Mouse (Mus musculus): ENCODE data around the gene Usp3. TPM values are rescaled to one million over a fixed set of nuclear protein-coding genes. Genes with fewer than 3 reads are reported as not detected.

Gene Usp3
- polyA plus RNA-seq, 1 experiment from 2014 or later: 75.5 TPM

- H3K27me3 ChIP-seq (replicated peaks; ENCODE audit: control insufficient read depth, insufficient read depth, low read length): no peaks in the 10 kb centered on the region
- no peak overlapping the region for H3K27ac ChIP-seq (ENCODE audit: low read length)
- H3K36me3 ChIP-seq (ENCODE audit: control insufficient read depth, insufficient read depth, low read length): no peaks in the 10 kb centered on the region
- H3K9ac ChIP-seq (ENCODE audit: low read depth, low read length): no peak overlapping the region
- H3K4me3 ChIP-seq (ENCODE audit: low read length): no peak overlapping the region
- ATAC-seq: no peak
- H3K4me1 ChIP-seq (ENCODE audit: control insufficient read depth, insufficient read depth, low read length): peaks cover 12% of the 10 kb centered on the region
- no peak overlapping the region for H3K4me2 ChIP-seq (ENCODE audit: low read depth, low read length)
- H3K9me3 ChIP-seq (ENCODE audit: control insufficient read depth, low read length): no peaks in the 10 kb centered on the region
These were observed 8.8 kb downstream of the Usp3 start for GRCm38 (mm10) chr9:66584176-66584575.

GRCm38 (mm10) chr9:66583244-66583643, 9.7 kb downstream of the Usp3 start:
- Histone ChIP-seq H3K4me2 (ENCODE audit: low read depth, low read length) (no peak overlapping the region), H3K9me3 (ENCODE audit: control insufficient read depth, low read length) (no peaks in the 10 kb centered on the region), H3K27me3 (replicated peaks; ENCODE audit: control insufficient read depth, insufficient read depth, low read length) (no peaks in the 10 kb centered on the region), H3K27ac (ENCODE audit: low read length) (no peak overlapping the region), H3K4me3 (ENCODE audit: low read length) (no peak overlapping the region), H3K9ac (ENCODE audit: low read depth, low read length) (no peak overlapping the region), H3K36me3 (ENCODE audit: control insufficient read depth, insufficient read depth, low read length) (no peaks in the 10 kb centered on the region), H3K4me1 (ENCODE audit: control insufficient read depth, insufficient read depth, low read length) (peaks cover 10% of the 10 kb centered on the region)
- whole genome bisulfite sequencing: 88% methylated on average over 1 of the region's 1 CpGs
- no peak for ATAC-seq

GRCm38 (mm10) chr9:66581694-66582093, 11.2 kb downstream of the Usp3 start:
- Histone ChIP-seq H3K36me3 (ENCODE audit: control insufficient read depth, insufficient read depth, low read length) (no peaks in the 10 kb centered on the region), H3K4me2 (ENCODE audit: low read depth, low read length) (no peak overlapping the region), H3K9ac (ENCODE audit: low read depth, low read length) (no peak overlapping the region), H3K4me3 (ENCODE audit: low read length) (no peak overlapping the region), H3K27ac (ENCODE audit: low read length) (no peak overlapping the region), H3K27me3 (replicated peaks; ENCODE audit: control insufficient read depth, insufficient read depth, low read length) (no peaks in the 10 kb centered on the region), H3K9me3 (ENCODE audit: control insufficient read depth, low read length) (no peaks in the 10 kb centered on the region), H3K4me1 (ENCODE audit: control insufficient read depth, insufficient read depth, low read length) (peaks cover 14% of the 10 kb centered on the region)
- no peak for ATAC-seq
- 85% methylated on average over 3 of the region's 3 CpGs for WGBS

- no peaks in the 10 kb centered on the region for H3K27me3 ChIP-seq (replicated peaks; ENCODE audit: control insufficient read depth, insufficient read depth, low read length)
- no peaks in the 10 kb centered on the region for H3K9me3 ChIP-seq (ENCODE audit: control insufficient read depth, low read length)
- no peaks in the 10 kb centered on the region for H3K36me3 ChIP-seq (ENCODE audit: control insufficient read depth, insufficient read depth, low read length)
- H3K4me2 ChIP-seq (ENCODE audit: low read depth, low read length): no peak overlapping the region
- ATAC-seq: no peak
- 95% methylated on average over 1 of the region's 1 CpGs for WGBS
- no peak overlapping the region for H3K4me3 ChIP-seq (ENCODE audit: low read length)
- H3K4me1 ChIP-seq (ENCODE audit: control insufficient read depth, insufficient read depth, low read length): peaks cover 15% of the 10 kb centered on the region
- no peak overlapping the region for H3K9ac ChIP-seq (ENCODE audit: low read depth, low read length)
- no peak overlapping the region for H3K27ac ChIP-seq (ENCODE audit: low read length)
These were observed 12.2 kb downstream of the Usp3 start for GRCm38 (mm10) chr9:66580722-66581121.

GRCm38 (mm10) chr9:66575878-66576238, 17.1 kb downstream of the Usp3 start:
- H3K27ac ChIP-seq (ENCODE audit: low read length): peak overlapping the region; percentile 71

GRCm38 (mm10) chr9:66575041-66575877, 17.7 kb downstream of the Usp3 start:
- peaks cover 16% of the 10 kb centered on the region for H3K4me1 ChIP-seq (ENCODE audit: control insufficient read depth, insufficient read depth, low read length)
- no peaks in the 10 kb centered on the region for H3K9me3 ChIP-seq (ENCODE audit: control insufficient read depth, low read length)
- H3K27ac ChIP-seq (ENCODE audit: low read length): peak overlapping the region; percentile 87
- peak overlapping the region; percentile 14 for H3K4me2 ChIP-seq (ENCODE audit: low read depth, low read length)
- ATAC-seq: peak; percentile 83
- peak overlapping the region; percentile 3; the same call in 1 of the 2 replicates for H3K9ac ChIP-seq (ENCODE audit: low read depth, low read length)
- 38% methylated on average over 1 of the region's 1 CpGs for WGBS
- H3K4me3 ChIP-seq (ENCODE audit: low read length): peak overlapping the region; percentile 1; the same call in 1 of the 2 replicates
- H3K36me3 ChIP-seq (ENCODE audit: control insufficient read depth, insufficient read depth, low read length): no peaks in the 10 kb centered on the region
- H3K27me3 ChIP-seq (replicated peaks; ENCODE audit: control insufficient read depth, insufficient read depth, low read length): no peaks in the 10 kb centered on the region

More at GRCm38 (mm10) chr9:66575878-66576238, 17.1 kb downstream of the Usp3 start:
- Histone ChIP-seq H3K4me3 (ENCODE audit: low read length) (peak overlapping the region; percentile 1; the same call in 1 of the 2 replicates), H3K9me3 (ENCODE audit: control insufficient read depth, low read length) (no peaks in the 10 kb centered on the region), H3K4me1 (ENCODE audit: control insufficient read depth, insufficient read depth, low read length) (peaks cover 15% of the 10 kb centered on the region), H3K27me3 (replicated peaks; ENCODE audit: control insufficient read depth, insufficient read depth, low read length) (no peaks in the 10 kb centered on the region), H3K36me3 (ENCODE audit: control insufficient read depth, insufficient read depth, low read length) (no peaks in the 10 kb centered on the region), H3K9ac (ENCODE audit: low read depth, low read length) (no peak overlapping the region), H3K4me2 (ENCODE audit: low read depth, low read length) (peak overlapping the region; percentile 14)
- ATAC-seq: peak; percentile 84
- WGBS: 56% methylated on average over 1 of the region's 1 CpGs

GRCm38 (mm10) chr9:66571986-66572700, 20.8 kb downstream of the Usp3 start:
- Histone ChIP-seq H3K9me3 (ENCODE audit: control insufficient read depth, low read length) (no peaks in the 10 kb centered on the region), H3K4me2 (ENCODE audit: low read depth, low read length) (no peak overlapping the region), H3K4me1 (ENCODE audit: control insufficient read depth, insufficient read depth, low read length) (peaks cover 14% of the 10 kb centered on the region), H3K27ac (ENCODE audit: low read length) (no peak overlapping the region), H3K9ac (ENCODE audit: low read depth, low read length) (no peak overlapping the region), H3K4me3 (ENCODE audit: low read length) (no peak overlapping the region), H3K36me3 (ENCODE audit: control insufficient read depth, insufficient read depth, low read length) (no peaks in the 10 kb centered on the region), H3K27me3 (replicated peaks; ENCODE audit: control insufficient read depth, insufficient read depth, low read length) (no peaks in the 10 kb centered on the region)
- WGBS: 76% methylated on average over 4 of the region's 4 CpGs
- no peak for ATAC-seq

GRCm38 (mm10) chr9:66562215-66562614, 30.7 kb downstream of the Usp3 start:
- H3K4me2 ChIP-seq (ENCODE audit: low read depth, low read length): no peak overlapping the region
- H3K9me3 ChIP-seq (ENCODE audit: control insufficient read depth, low read length): no peaks in the 10 kb centered on the region
- no peak for ATAC-seq
- no peaks in the 10 kb centered on the region for H3K36me3 ChIP-seq (ENCODE audit: control insufficient read depth, insufficient read depth, low read length)
- no peak overlapping the region for H3K4me3 ChIP-seq (ENCODE audit: low read length)
- 60% methylated on average over 1 of the region's 1 CpGs for WGBS
- H3K9ac ChIP-seq (ENCODE audit: low read depth, low read length): no peak overlapping the region
- H3K27ac ChIP-seq (ENCODE audit: low read length): no peak overlapping the region
- H3K4me1 ChIP-seq (ENCODE audit: control insufficient read depth, insufficient read depth, low read length): peaks cover 6% of the 10 kb centered on the region
- no peaks in the 10 kb centered on the region for H3K27me3 ChIP-seq (replicated peaks; ENCODE audit: control insufficient read depth, insufficient read depth, low read length)

- peaks cover 6% of the 10 kb centered on the region for H3K4me1 ChIP-seq (ENCODE audit: control insufficient read depth, insufficient read depth, low read length)
- H3K9ac ChIP-seq (ENCODE audit: low read depth, low read length): no peak overlapping the region
- no peak overlapping the region for H3K27ac ChIP-seq (ENCODE audit: low read length)
- H3K9me3 ChIP-seq (ENCODE audit: control insufficient read depth, low read length): no peaks in the 10 kb centered on the region
- no peaks in the 10 kb centered on the region for H3K27me3 ChIP-seq (replicated peaks; ENCODE audit: control insufficient read depth, insufficient read depth, low read length)
- ATAC-seq: no peak
- no peak overlapping the region for H3K4me3 ChIP-seq (ENCODE audit: low read length)
- 89% methylated on average over 2 of the region's 2 CpGs for WGBS
- H3K36me3 ChIP-seq (ENCODE audit: control insufficient read depth, insufficient read depth, low read length): no peaks in the 10 kb centered on the region
- no peak overlapping the region for H3K4me2 ChIP-seq (ENCODE audit: low read depth, low read length)
These were observed 31.4 kb downstream of the Usp3 start for GRCm38 (mm10) chr9:66561496-66561895.

Measured in intestine, embryonic 16.5 days (tissue).